Mouse (Mus musculus) cerebellum, postnatal 14 days (tissue): ENCODE data around the gene Rap2a.

Source experiments
- DNase-seq, 2 experiments: peaks; one replicate each; pipeline ENCODE4 v3.0.0; 2021; ENCODE audit warnings: mixed read lengths in 2 of 2

Gene Rap2a

DNA sequence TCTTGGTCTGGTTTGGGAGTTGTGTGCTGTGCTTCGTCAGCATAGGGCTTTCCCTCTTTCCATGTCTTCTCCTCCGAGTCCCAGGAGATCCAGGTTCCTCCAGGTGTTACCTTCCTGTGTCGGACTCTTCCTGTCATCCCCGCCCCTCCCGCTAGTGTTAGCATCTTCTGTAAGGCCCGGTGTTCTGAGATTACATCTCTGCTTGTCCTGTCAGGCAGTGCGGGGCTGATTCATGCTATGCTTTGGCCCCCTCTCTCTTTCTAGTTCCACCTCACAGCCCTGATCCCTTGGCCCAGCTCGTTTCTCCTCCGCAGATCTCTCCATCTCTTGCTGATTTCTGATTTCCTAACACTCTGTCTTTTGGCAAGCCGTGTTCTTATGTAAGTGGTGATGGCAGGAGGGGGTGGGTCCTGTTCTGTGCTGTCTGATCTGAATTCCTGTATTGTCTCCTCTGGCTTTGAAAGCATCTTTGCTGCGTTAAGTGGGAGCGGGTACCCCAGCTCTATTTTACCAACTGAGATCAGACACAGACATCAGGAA, 21.8 kb downstream of the Rap2a start:
- peak; percentile 37 to 46 for DNase-seq

GRCm38 (mm10) chr14:120500791-120501190, 22.5 kb downstream of the Rap2a start:
- DNase-seq: no peak

DNA sequence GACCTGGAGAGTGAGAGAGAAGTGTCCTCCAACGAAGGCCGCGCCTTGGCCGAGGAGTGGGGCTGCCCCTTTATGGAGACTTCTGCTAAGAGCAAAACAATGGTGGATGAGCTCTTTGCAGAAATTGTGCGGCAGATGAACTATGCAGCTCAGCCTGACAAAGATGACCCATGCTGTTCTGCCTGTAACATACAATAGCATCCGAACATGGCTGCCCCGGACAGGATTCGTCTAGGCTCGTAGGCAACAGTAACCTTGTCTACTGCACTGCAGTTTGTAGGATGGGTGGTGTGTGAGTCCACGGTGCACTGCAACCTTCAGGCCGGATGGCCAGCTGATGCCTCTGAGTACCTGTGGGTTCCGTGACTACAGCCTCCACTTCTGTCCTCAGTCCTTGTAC, 25.4 kb downstream of the Rap2a start:
- DNase-seq: no peak

- DNase-seq: no peak
Measured at GRCm38 (mm10) chr14:120504423-120504822, 26.2 kb downstream of the Rap2a start.

DNA sequence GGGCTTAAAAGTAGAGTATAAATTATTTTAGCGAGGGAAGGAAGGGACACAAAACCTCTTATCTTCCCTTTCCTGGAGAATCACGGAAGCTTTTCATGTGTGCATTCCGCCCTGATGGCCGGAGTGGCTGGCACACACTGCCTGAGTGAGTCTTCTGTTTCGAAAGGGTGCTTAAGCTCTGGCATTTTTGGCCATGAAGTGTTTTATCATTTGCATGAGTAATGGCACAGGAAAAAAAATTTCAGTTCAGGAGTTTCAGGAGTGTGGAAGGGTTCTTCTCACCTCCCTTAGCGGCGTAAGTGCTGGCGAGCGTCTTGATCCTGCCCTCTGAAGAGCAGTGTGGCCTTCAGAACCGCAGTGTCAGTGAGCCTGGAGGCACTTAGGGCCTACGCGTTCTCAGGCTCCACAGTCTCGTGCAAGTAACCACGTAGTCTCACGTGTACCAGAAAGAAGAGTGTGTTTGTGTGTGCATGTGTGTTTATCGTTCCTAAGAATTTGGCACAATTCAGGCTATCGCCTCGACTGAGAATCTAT, 26.8 kb downstream of the Rap2a start:
- DNase-seq: no peak

- DNase-seq: no peak
Measured at GRCm38 (mm10) chr14:120505918-120506317, 27.7 kb downstream of the Rap2a start.

GRCm38 (mm10) chr14:120507516-120507915, 29.3 kb downstream of the Rap2a start:
- DNase-seq: peak in 1 of 2 experiments; percentile 46

DNA sequence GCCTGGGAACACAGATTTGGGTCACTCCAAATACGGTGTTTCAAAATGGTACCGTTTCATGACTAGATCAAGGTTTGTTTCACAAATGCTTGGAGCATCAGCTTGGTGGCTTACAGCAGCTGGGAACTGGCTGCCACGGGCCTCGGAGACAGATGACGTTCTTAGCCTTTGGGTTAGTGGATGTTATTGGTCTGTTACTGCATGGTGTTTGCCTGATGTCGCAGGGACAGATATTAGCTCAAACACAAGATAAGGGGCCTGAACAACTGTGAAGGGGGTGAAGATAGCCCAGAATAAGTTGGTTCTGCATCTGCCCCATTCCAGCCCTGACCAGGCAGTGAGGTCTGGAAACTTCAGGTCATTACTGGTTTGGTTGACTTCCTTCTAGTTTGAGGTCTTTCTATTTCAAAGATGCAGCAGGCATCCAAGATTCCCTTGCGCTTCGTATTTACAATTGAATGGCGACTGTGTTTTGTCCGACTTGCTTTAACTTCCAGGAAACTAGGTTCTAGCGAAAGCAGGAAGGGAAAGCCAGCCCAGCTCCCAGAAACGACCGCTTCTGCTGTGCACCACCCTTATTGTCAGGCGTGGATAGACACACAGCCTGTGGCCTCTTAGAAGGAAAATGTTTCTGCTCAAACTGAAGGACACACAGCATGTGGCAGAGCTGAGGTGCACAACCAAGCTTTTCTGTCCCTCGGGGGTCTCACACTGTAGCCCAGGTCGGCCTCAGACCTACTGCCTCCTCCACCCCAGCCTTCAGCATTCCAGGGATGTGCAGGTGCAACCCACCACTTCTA, 30.5 kb downstream of the Rap2a start:
- no peak for DNase-seq

DNA sequence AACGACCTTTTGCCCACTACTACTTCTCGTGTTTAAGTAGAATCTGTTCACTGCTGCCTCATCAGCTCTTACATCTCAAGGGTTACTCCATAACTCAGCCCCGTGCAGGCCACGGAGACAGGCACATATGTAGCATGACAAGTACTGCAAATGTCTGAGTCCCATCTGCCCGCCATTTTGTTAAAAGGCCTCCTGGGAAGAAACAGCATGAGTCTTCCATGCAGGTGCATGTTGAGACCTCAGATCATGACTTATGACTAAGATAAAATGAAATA, 31.1 kb downstream of the Rap2a start:
- DNase-seq: no peak

DNA sequence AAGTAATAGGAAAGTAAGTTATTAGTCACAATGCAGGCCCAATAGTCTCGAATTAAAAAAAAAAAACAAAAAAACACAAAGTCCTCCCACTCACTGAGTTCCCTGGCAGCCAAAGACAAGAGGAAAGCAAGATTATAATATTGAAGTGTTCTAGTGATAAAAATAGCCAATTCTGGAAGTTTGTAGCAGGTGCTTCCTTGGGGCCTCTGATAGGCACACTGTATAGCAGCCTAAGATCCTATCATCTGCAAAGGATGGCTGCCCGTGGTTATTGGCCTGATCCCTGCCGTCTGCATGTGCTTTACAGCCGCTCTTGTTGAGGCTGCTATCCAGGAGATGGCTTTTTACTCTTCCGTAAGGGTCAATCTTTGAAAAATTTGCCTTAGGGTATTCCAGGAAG, 33.6 kb downstream of the Rap2a start:
- no peak for DNase-seq

DNA sequence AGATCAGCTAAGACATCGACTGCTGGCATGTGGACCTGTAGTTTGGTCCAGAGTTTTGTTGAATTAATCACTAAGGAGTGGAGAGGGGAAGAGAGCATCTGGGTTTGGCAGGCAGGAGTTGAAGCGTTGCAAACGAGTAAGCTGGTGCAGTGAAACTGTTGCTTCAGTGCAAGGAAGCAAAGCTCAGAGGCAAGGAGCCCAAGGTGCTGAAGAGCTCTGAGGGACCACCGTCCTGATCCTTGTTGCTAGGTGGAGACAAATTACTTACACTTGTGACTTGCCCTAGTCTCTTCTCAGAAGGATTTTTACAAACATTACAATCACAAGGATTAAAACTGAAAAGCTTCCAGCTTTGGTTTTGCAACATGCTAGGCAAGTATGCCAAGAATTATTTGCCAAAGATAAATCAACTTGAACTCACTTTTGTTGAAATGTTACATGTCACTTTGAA, 36.6 kb downstream of the Rap2a start:
- DNase-seq: no peak

DNA sequence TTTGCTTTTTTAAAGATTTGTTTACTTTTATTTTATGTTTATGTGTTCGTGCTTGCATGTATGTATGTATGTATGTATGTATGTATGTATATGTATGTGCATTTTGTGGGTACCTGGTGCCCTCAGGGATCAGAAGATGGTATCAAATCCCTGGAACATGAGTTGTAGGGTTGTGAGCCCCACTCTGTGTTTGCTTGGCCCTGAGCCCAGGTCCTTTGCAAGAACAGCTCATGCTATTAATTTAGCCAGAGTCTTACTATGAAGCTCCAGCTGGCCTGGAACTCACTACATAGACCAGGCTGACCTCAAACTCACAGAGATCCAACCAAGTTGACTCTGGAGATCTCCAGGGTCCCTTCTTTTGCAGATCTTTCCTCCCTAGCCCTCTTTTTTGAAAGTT, 37.1 kb downstream of the Rap2a start:
- DNase-seq: peak; percentile 70 to 74

- DNase-seq: no peak
Measured at GRCm38 (mm10) chr14:120518706-120519105, 40.5 kb downstream of the Rap2a start.

DNA sequence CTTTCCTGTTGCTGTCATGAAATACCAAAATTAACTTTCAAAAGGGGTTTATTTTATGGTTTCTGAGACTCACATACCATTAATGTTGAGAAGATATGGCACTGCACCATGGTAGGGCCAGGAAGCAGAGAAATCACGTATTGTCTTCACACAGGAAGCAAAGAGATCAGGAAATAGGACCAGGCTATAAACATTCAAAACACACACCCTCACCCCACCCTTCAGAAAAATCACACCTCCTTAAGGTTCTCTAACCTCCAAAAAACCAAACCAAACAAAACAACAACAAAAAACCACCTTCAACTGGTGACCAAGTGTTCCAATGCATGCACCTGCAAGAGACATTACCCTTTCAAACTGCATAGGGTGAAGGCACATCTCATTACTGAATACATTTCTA, 41.7 kb downstream of the Rap2a start:
- no peak for DNase-seq

DNA sequence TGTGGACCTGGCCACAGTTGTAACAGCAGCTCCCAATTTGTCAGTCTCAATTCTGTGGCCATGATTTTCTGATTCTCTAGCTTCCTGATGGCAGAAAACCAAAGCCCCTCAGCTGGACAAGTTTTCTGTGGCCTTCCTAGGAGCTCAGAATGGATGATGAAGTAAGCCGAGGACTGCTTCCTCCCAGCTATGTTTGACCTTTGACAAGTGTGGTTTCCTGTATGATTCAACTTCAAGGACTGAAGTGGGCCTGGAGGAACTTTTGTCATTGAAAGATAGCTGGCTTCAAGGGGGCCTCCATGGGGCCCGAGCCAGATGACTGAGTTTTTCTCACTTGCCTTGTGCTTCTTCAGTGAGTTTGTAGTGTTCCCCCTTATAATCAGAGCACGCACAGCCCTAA, 42.6 kb downstream of the Rap2a start:
- DNase-seq: no peak

- no peak for DNase-seq
Measured at GRCm38 (mm10) chr14:120523296-120523695, 45.1 kb downstream of the Rap2a start.

DNA sequence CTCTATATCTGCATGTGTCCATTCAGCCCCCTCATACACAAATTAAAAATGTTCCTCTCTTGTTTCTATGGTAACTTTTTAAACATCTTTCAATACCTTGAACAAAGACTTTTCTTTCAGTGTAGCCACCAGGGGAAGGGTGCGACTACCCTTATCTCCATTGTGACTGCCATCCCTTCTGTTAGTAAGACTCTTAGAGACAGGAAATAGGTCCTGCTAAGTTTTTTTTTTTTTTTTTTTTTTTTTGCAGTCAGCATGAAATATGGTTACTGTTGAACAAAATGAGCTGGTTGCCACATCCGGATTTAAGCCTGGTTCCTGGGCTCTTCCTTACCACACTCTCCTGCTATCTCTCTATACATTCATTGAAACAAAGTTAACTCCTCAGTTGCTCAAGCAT, 47.4 kb downstream of the Rap2a start:
- no peak for DNase-seq

DNA sequence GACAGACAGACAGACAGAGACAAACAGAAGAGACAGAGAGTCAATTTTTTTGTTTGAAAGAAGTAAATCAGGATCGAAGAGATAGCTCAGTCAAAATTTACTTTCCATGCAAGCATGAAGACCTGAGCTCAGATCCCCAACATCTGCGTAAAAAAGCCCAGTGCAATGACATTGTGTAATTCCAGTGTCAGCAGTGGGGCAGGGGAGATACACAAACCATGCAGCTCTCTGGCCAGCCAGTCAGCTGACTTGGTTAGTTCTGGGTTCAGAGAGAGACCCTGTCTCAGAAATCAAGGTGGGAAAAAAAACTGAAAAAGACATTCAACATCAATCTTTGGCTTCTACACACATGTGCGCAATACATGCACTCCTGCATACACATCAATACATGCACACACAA, 55.1 kb downstream of the Rap2a start:
- no peak for DNase-seq

DNA sequence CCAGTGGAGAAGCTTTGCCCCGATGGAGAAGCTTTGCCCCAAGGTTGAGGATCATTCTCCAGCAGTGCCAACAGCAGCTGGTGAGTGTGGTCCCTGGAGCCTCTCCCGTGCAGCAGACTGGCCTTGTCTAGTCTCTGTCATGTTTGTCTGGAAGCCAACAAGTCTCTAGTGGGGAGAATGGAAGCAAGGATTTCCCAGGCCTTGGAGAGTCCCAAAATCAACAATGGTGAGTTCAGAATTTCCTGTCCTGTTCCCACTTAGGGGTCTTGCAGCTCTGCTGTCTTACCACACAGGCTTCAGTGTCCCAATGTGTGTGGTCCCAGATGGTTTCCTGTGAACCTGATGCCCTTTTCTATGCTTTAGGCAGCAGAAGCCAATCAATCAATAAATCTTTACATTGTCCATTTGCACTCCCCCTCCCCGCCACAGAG, 56.6 kb downstream of the Rap2a start:
- no peak for DNase-seq

DNA sequence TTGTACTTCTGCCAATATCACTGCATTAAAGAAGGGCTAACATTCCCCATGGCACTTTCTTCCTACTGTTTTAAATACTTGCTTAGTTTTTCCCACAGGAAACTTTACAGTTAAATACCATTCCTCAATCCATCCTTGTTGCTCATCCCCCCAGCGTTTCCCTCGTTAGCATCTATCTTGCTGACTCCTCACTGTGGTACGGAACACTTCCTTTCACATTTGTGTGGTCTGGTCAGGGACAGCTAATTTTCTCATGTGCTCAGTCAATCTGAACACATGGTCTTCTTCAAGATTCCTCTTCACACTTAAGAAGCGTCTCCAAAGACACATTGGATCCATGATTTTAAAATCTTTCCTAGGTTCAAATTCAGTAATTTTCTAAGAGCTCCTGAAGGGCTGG, 57.2 kb downstream of the Rap2a start:
- DNase-seq: no peak

DNA sequence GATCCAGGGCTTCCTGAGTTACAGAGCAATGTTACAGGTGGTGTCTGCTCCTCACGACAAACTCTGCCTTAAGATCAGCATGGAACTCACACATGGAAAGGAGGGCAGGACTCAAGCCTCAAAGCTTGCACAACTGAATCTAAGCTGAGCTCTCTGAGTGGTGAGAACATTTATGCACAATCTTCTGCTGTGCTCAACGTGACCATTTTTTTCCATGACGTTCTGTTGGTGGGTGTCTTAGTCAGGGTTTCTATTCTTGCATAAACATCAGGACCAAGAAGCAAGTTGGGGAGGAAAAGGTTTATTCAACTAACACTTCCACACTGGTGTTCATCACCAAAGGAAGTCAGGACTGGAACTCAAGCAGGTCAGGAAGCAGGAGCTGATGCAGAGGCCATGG, 57.7 kb downstream of the Rap2a start:
- DNase-seq: no peak

DNA sequence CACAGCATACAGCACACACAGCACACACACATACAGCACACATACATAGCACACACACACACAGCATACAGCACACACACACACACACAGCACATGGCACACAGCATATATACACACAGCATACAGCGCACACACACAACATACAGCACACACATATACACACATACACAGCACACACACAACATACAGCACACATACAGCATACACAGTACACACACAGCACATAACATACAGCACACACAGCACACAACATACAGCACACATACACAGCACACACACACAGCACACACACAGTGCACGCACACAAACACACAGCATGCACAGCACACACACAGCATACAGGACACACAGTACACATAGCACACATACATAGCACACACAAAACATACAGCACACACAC, 60.9 kb downstream of the Rap2a start:
- no peak for DNase-seq

DNA sequence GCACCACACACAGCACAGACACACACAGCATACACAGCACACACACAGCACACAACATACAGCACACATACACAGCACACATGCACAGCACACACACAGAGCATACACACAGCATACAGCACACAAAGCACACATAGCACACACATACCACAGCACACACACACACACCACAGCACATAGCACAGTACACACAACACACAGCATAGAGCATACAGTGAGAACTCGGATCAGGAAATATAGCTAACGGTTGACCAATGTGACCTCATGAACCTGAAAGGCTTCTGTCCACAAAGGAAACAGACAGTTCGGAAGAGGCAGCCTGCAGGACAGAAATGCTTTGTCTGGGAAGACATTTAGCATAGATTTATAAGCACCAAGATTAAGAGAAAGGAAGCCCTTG, 61.4 kb downstream of the Rap2a start:
- DNase-seq: no peak

- no peak for DNase-seq
Measured at GRCm38 (mm10) chr14:120542445-120542844, 64.2 kb downstream of the Rap2a start.

- DNase-seq: no peak
Measured at GRCm38 (mm10) chr14:120542976-120543375, 64.7 kb downstream of the Rap2a start.
